Mouse (Mus musculus) layer of hippocampus, postnatal 14 days (tissue): ENCODE measurements around the gene Clec2l. TPM values are rescaled to one million over a fixed set of nuclear protein-coding genes. Genes with fewer than 3 reads are reported as not detected.
A peak's percentile ranks its signal among the peaks of the same experiment; 100 is the strongest.
"Not testable (repeated sequence)": the region's sequence is repeated elsewhere in the genome, so short reads cannot be mapped to it uniquely, and the experiment has no call there.

ENCODE experiments used
- DNase-seq, 2 experiments: peaks; one replicate each; pipeline ENCODE4 v3.0.0; 2021 to 2022; ENCODE audit warnings: low spot score in 2 of 2, mixed read lengths in 1 of 2
- total RNA-seq, 2 experiments: library from RNA; stranded (reverse); gene quantifications; 2 replicates each; pipeline ENCODE4 v1.2.3; 2021

Clec2l gene
- total RNA-seq, 2 experiments from 2014 or later, result 112 to 115 TPM

- no peak for DNase-seq
Measured at GRCm38 (mm10) chr6:38669580-38669979, 6.7 kb downstream of the Clec2l start.

GRCm38 (mm10) chr6:38670488-38670887, 7.6 kb downstream of the Clec2l start:
- DNase-seq, result not testable (repeated sequence)

- no peak for DNase-seq
Measured at GRCm38 (mm10) chr6:38671270-38671669, 8.4 kb downstream of the Clec2l start.

DNA sequence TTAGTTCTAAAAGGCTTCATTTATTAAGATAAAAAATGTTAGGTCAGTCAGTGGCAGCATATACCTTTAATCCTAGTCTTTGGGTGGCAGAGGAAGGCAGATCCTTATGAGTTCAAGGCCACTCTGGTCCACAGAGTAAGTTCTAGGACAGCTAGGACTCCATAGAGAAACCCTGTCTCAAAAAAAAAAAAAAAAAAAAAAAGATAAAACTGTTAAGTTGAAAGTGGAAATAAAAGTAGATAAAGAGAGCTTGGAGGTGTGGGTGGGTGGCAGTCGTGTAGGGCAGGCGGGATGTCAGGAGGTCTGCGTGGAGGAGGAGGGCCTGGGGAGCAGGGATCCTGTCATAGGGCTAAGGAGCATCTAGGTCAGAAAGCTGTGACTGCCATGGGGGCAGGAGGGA, 9.1 kb downstream of the Clec2l start:
- DNase-seq, result no peak

DNA sequence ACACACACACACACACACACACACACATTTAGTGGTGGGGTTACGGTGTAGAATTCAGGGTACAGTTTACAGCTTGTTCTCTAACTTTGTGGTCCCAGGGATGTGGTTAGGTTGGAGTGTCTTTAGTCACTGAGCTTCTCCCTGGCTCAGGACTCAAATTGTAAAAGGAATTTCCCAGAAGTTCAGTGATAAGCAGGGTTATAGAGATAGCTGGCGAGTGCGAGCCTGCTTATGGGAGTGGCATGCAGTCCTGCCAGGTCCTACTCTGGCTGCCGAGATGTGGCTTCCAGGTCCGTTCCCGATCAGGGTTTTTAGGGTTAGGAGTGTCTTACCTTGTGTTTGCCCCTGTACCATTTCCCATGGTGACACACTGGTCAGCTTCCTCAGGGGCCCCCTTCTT, 13.3 kb downstream of the Clec2l start:
- DNase-seq, result no peak

GRCm38 (mm10) chr6:38676723-38677122, 13.9 kb downstream of the Clec2l start:
- no peak for DNase-seq

- DNase-seq, result no peak
Measured at GRCm38 (mm10) chr6:38677629-38678028, 14.8 kb downstream of the Clec2l start.

- DNase-seq, result no peak
Measured at GRCm38 (mm10) chr6:38682532-38682931, 19.7 kb downstream of the Clec2l start.

GRCm38 (mm10) chr6:38687216-38687615, 24.3 kb downstream of the Clec2l start:
- peak in 1 of 2 experiments; percentile 39 for DNase-seq

- no peak for DNase-seq
Measured at GRCm38 (mm10) chr6:38688841-38689240, 26.0 kb downstream of the Clec2l start.

DNA sequence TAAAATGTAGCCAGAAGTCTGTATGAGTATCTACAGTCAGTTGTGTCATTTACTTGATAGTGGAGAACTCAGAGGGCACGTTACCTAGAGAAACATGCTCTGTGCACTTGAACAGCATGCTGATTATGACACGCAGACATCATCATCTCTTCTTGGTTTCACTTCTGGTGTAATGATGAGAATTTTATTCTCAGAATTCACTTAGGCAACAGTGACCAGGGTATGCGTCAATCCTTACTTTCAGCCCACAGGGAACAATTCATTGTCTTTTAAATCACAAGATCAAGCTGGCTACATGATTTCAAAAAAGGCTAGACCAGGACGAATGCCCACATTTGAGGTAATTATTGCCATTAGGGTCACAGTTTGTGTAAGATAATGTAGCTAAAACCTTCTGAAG, 27.7 kb downstream of the Clec2l start:
- DNase-seq, result no peak

GRCm38 (mm10) chr6:38691052-38691451, 28.2 kb downstream of the Clec2l start:
- DNase-seq, result no peak

GRCm38 (mm10) chr6:38692556-38692955, 29.7 kb downstream of the Clec2l start:
- DNase-seq, result no peak

DNA sequence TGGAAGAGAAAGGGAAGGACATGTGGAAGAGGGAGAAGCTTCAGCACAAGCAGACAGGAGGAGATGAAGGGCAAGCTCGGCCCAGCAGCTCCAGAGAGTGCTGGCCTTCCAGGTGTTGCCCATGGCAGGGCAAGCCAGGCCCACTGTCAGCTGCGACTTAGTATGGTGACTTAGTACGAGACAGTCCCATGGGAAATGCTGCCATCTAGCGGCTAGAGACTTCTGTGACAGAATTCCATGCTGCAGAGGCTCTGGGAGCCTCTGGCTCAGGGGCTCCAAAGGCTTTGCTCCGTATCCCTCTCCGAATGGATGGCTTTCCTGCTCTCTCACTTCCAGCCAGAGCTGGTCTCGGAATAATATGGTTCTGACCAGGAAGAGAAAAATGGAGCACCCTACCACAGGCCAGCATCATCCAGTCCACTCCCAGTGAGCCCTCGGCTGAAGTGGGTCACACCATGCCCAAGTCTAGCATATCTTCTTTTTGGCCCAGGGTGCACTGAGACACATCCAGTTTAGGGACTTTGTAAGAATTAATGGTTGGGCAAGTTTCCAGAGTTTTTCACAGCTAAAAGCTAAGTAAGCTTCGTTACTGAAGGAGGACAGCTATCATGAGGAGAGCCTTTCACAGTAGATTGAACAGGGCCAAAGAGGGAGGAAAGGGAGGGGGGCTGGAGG, 32.6 kb downstream of the Clec2l start:
- DNase-seq, result peak; percentile 85 to 88

- DNase-seq, result peak in 1 of 2 experiments; percentile 59
Measured at GRCm38 (mm10) chr6:38696570-38696969, 33.7 kb downstream of the Clec2l start.

- DNase-seq, result no peak
Measured at GRCm38 (mm10) chr6:38698233-38698889, 35.5 kb downstream of the Clec2l start.

- DNase-seq, result no peak
Measured at GRCm38 (mm10) chr6:38701421-38701820, 38.6 kb downstream of the Clec2l start.

- no peak for DNase-seq
Measured at GRCm38 (mm10) chr6:38702810-38703399, 40.0 kb downstream of the Clec2l start.

GRCm38 (mm10) chr6:38703526-38703925, 40.7 kb downstream of the Clec2l start:
- no peak for DNase-seq

GRCm38 (mm10) chr6:38704264-38704984, 41.6 kb downstream of the Clec2l start:
- DNase-seq, result no peak

DNA sequence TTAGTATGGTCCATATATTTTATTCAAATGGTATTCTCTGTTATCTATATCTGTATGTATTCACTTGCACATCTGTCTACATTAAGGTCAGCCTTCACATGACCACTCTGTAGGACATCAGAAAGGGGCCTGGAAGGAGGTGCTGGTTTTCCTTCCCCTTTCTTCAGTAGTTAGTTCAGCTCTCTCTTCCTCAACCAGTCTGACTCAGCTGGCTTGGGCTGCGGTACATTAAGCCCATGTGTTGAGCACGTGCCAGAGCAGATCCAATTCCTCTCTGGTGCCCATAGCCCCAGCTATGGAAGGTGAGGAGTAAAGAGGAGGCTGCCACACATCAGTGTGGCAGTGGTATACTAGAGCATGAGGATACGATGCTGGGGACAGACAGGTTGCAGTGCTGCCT, 47.6 kb downstream of the Clec2l start:
- no peak for DNase-seq
